Mouse (Mus musculus) splenic B cell, adult 2 months (primary cell): ENCODE measurements around the gene Slc28a3.

Source experiments
- DNase-seq: peaks from one replicate; pipeline ENCODE4 v3.0.0-alpha.2; 2011; ENCODE audit warnings: low read depth, low spot score
- H3K27me3 ChIP-seq: 2 replicates; pipeline ENCODE4 v1.6.1; 2012; ENCODE audit warnings: mild to moderate bottlenecking, low read length, moderate library complexity, mixed read lengths; ENCODE audit not compliant: control insufficient read depth, poor library complexity, insufficient read depth, severe bottlenecking
- H3K36me3 ChIP-seq: 2 replicates; pipeline ENCODE4 v1.6.1; 2012; ENCODE audit warnings: mild to moderate bottlenecking, low read length, moderate library complexity, mixed read lengths; ENCODE audit not compliant: control insufficient read depth, poor library complexity, insufficient read depth, severe bottlenecking

The Slc28a3 gene

GRCm38 (mm10) chr13:58610716-58611115 lies at the start of gene Slc28a3:
Slc28a3 (minus strand) TSS chr13:58610877.
- H3K36me3 ChIP-seq: no peaks in the 10 kb centered on the region
- H3K27me3 ChIP-seq: no peaks in the 10 kb centered on the region; the same call in 1 of the 2 replicates
- no peak for DNase-seq

GRCm38 (mm10) chr13:58657987-58658386 lies 47.3 kb upstream of the Slc28a3 start:
- DNase-seq: no peak
- H3K27me3 ChIP-seq: no peaks in the 10 kb centered on the region
- H3K36me3 ChIP-seq: no peaks in the 10 kb centered on the region

GRCm38 (mm10) chr13:58656885-58657284 lies 46.2 kb upstream of the Slc28a3 start:
- no peaks in the 10 kb centered on the region for H3K27me3 ChIP-seq
- no peak for DNase-seq
- H3K36me3 ChIP-seq: no peaks in the 10 kb centered on the region

GRCm38 (mm10) chr13:58655552-58655951 lies 44.9 kb upstream of the Slc28a3 start:
- Histone ChIP-seq H3K27me3 (no peaks in the 10 kb centered on the region), H3K36me3 (no peaks in the 10 kb centered on the region)
- no peak for DNase-seq

- peak; percentile 38 for DNase-seq
- no peaks in the 10 kb centered on the region for H3K27me3 ChIP-seq
- no peaks in the 10 kb centered on the region for H3K36me3 ChIP-seq
These were observed 29.7 kb upstream of the Slc28a3 start for GRCm38 (mm10) chr13:58640330-58640729.

GRCm38 (mm10) chr13:58638950-58639349 lies 28.3 kb upstream of the Slc28a3 start:
- no peak for DNase-seq
- Histone ChIP-seq H3K27me3 (no peaks in the 10 kb centered on the region), H3K36me3 (no peaks in the 10 kb centered on the region)

GRCm38 (mm10) chr13:58637360-58638002 lies 26.8 kb upstream of the Slc28a3 start:
- Histone ChIP-seq H3K27me3 (no peaks in the 10 kb centered on the region), H3K36me3 (no peaks in the 10 kb centered on the region)
- DNase-seq: peak; percentile 45

- DNase-seq: no peak
- Histone ChIP-seq H3K27me3 (no peaks in the 10 kb centered on the region), H3K36me3 (no peaks in the 10 kb centered on the region)
These were observed 23.2 kb upstream of the Slc28a3 start for GRCm38 (mm10) chr13:58633887-58634286.

GRCm38 (mm10) chr13:58630756-58631155 lies 20.1 kb upstream of the Slc28a3 start:
- H3K36me3 ChIP-seq: no peaks in the 10 kb centered on the region
- no peak for DNase-seq
- H3K27me3 ChIP-seq: no peaks in the 10 kb centered on the region

- no peaks in the 10 kb centered on the region for H3K36me3 ChIP-seq
- DNase-seq: no peak
- H3K27me3 ChIP-seq: no peaks in the 10 kb centered on the region
These were observed 18.8 kb upstream of the Slc28a3 start for GRCm38 (mm10) chr13:58629365-58630050.

- Histone ChIP-seq H3K36me3 (no peaks in the 10 kb centered on the region), H3K27me3 (no peaks in the 10 kb centered on the region)
- DNase-seq: no peak
These were observed 12.0 kb upstream of the Slc28a3 start for GRCm38 (mm10) chr13:58622647-58623046.

GRCm38 (mm10) chr13:58619301-58619700 lies 8.6 kb upstream of the Slc28a3 start:
- Histone ChIP-seq H3K36me3 (no peaks in the 10 kb centered on the region), H3K27me3 (no peaks in the 10 kb centered on the region)
- DNase-seq: no peak

- Histone ChIP-seq H3K27me3 (no peaks in the 10 kb centered on the region; the same call in 1 of the 2 replicates), H3K36me3 (no peaks in the 10 kb centered on the region)
- no peak for DNase-seq
These were observed 618 bp downstream of the Slc28a3 start for GRCm38 (mm10) chr13:58610059-58610458.

- no peaks in the 10 kb centered on the region for H3K36me3 ChIP-seq
- no peaks in the 10 kb centered on the region for H3K27me3 ChIP-seq
- DNase-seq: no peak
These were observed 9.3 kb downstream of the Slc28a3 start for GRCm38 (mm10) chr13:58601201-58601855.

- no peaks in the 10 kb centered on the region for H3K36me3 ChIP-seq
- H3K27me3 ChIP-seq: no peaks in the 10 kb centered on the region
- peak; percentile 5 for DNase-seq
These were observed 12.1 kb downstream of the Slc28a3 start for GRCm38 (mm10) chr13:58598578-58598977.
